9 mouse cellular contexts compared by ENCODE assay signal in genomic region chr9:104315499-104315898, GRCm38 (mm10). TPM values are rescaled to one million over a fixed set of nuclear protein-coding genes. Genes with fewer than 3 reads are reported as not detected.
DNase-seq lines count a peak whose midpoint lies in the region; ATAC-seq and TF ChIP-seq lines count a peak whose summit lies in the region.
"Had no signal": no experiment of that assay in that cellular context is flagged by ENCODE, and none has a peak within 500 bp of the region (broad histone marks: within the 10 kb centered on the region; RNA-seq: fewer than 3 reads in every experiment).

No protein-coding gene starts in this region.

- no peak for ATAC-seq in hindbrain, embryonic 14.5 days (ENCODE audit: low FRiP score)
- ATAC-seq in stomach, embryonic 14.5 days (ENCODE audit: insufficient number of reproducible peaks, insufficient read depth, low FRiP score, low read depth) = 0 out of 2 replicates have a peak, but pooled peaks have one; percentile 37

- TF ChIP-seq RAD21 in MEL (IDR thresholded peaks at IDR 0.05; ENCODE audit: low read depth, low read length) = peak; percentile 28

- no peak overlapping the region for H3K27ac ChIP-seq in MEL (ENCODE audit: control insufficient read depth, low read depth, low read length)
- no peak overlapping the region for H3K27ac ChIP-seq in hindbrain, embryonic 14.5 days
- H3K27ac ChIP-seq in stomach, embryonic 14.5 days (ENCODE audit: low read length) = no peak overlapping the region
- H3K27ac ChIP-seq: liver, embryonic 15.5 days had no signal

- no peaks in the 10 kb centered on the region for H3K4me1 ChIP-seq in MEL (ENCODE audit: control insufficient read depth in 1 of 2, insufficient read depth in 2 of 2, low read length in 2 of 2)
- no peaks in the 10 kb centered on the region for H3K4me1 ChIP-seq in hindbrain, embryonic 14.5 days (replicated peaks; ENCODE audit: control insufficient read depth, insufficient read depth, low read length)
- no peaks in the 10 kb centered on the region for H3K4me1 ChIP-seq in stomach, embryonic 14.5 days (ENCODE audit: control insufficient read depth, insufficient read depth, low read length)
- H3K4me1 ChIP-seq: liver, embryonic 15.5 days had no signal

- H3K79me2 ChIP-seq in MEL (ENCODE audit: control insufficient read depth, insufficient read depth, low read length, poor library complexity) = no peaks in the 10 kb centered on the region

- 7% methylated on average over 10 of the region's 10 CpGs for WGBS in hindbrain, embryonic 14.5 days
- WGBS in stomach, embryonic 14.5 days = 8% methylated on average over 10 of the region's 10 CpGs

- no peaks in the 10 kb centered on the region; a peak in 1 of 4 replicates for H3K27me3 ChIP-seq in MEL (ENCODE audit: control insufficient read depth in 1 of 2, insufficient read depth in 2 of 2, low read length in 2 of 2)
- no peaks in the 10 kb centered on the region for H3K27me3 ChIP-seq in hindbrain, embryonic 14.5 days (ENCODE audit: control insufficient read depth, insufficient read depth, low read length)
- no peaks in the 10 kb centered on the region for H3K27me3 ChIP-seq in stomach, embryonic 14.5 days (ENCODE audit: control insufficient read depth, insufficient read depth, low read length)
- H3K27me3 ChIP-seq: liver, embryonic 15.5 days had no signal

- no peaks in the 10 kb centered on the region for H3K36me3 ChIP-seq in MEL (ENCODE audit: control insufficient read depth in 1 of 2, insufficient read depth in 2 of 2, low read length in 2 of 2)
- no peaks in the 10 kb centered on the region for H3K36me3 ChIP-seq in hindbrain, embryonic 14.5 days (replicated peaks; ENCODE audit: control insufficient read depth, insufficient read depth)
- H3K36me3 ChIP-seq in stomach, embryonic 14.5 days (ENCODE audit: control insufficient read depth, insufficient read depth, low read length) = no peaks in the 10 kb centered on the region
- H3K36me3 ChIP-seq: liver, embryonic 15.5 days had no signal

- TF ChIP-seq POLR2A in MEL (IDR thresholded peaks at IDR 0.05; ENCODE audit: control insufficient read depth in 1 of 2, insufficient read depth in 1 of 2, low read depth in 1 of 2, low read length in 2 of 2, poor library complexity in 1 of 2) = no peak

- H3K9me3 ChIP-seq in MEL (replicated peaks; ENCODE audit: insufficient read depth, low read length) = no peaks in the 10 kb centered on the region
- no peaks in the 10 kb centered on the region for H3K9me3 ChIP-seq in hindbrain, embryonic 14.5 days (ENCODE audit: control insufficient read depth, low read length)
- no peaks in the 10 kb centered on the region for H3K9me3 ChIP-seq in stomach, embryonic 14.5 days (ENCODE audit: control insufficient read depth, low read depth, low read length)
- H3K9me3 ChIP-seq: liver, embryonic 15.5 days had no signal

- H3K4me2 ChIP-seq in hindbrain, embryonic 14.5 days (replicated peaks) = no peak overlapping the region
- H3K4me2 ChIP-seq in stomach, embryonic 14.5 days (replicated peaks; ENCODE audit: low read depth, low read length) = no peak overlapping the region
- H3K4me2 ChIP-seq: liver, embryonic 15.5 days had no signal

- no peak overlapping the region for H3K9ac ChIP-seq in MEL (ENCODE audit: control insufficient read depth, low read depth, low read length, poor library complexity, severe bottlenecking)
- no peak overlapping the region for H3K9ac ChIP-seq in hindbrain, embryonic 14.5 days
- no peak overlapping the region for H3K9ac ChIP-seq in stomach, embryonic 14.5 days (replicated peaks; ENCODE audit: low read depth, low read length)
- H3K9ac ChIP-seq: liver, embryonic 15.5 days had no signal

- peak in 2 of 3 experiments; percentile 15 to 38; a peak in 3 of 6 replicates for TF ChIP-seq CTCF in MEL (IDR thresholded peaks at IDR 0.05 in 2 of 3, conservative IDR thresholded peaks at IDR 0.05 in 1 of 3; ENCODE audit: control insufficient read depth in 1 of 3, insufficient read depth in 1 of 3, low read depth in 2 of 3, low read length in 3 of 3, poor library complexity in 1 of 3, severe bottlenecking in 1 of 3)

- intact Hi-C loops in heart, postnatal 10 days (cut with DNase I) = loop anchor here (2.0 kb wide), 1 partner anchor 57 kb away; no protein-coding TSS in a partner anchor

- H3K4me3 ChIP-seq in MEL (ENCODE audit: control insufficient read depth in 1 of 2, insufficient read depth in 1 of 2, low read depth in 2 of 2, low read length in 2 of 2) = no peak overlapping the region
- no peak overlapping the region for H3K4me3 ChIP-seq in hindbrain, embryonic 14.5 days (replicated peaks; ENCODE audit: low read length)
- H3K4me3 ChIP-seq in stomach, embryonic 14.5 days (ENCODE audit: low read depth, low read length) = no peak overlapping the region
- H3K4me3 ChIP-seq: liver, embryonic 15.5 days had no signal

- TF ChIP-seq EP300 in MEL (IDR thresholded peaks at IDR 0.05; ENCODE audit: low read depth in 1 of 2, low read length in 2 of 2) = no peak

- peak; percentile 13 to 41 for DNase-seq in heart, postnatal 10 days
- DNase-seq in heart, adult 9 months (ENCODE audit: low spot score in 2 of 2) = no peak
- DNase-seq in MEL (ENCODE audit: low read depth, low spot score) = no peak
- DNase-seq in cerebellum, postnatal 14 days = peak; percentile 63 to 71
- peak; percentile 82 for DNase-seq in hindbrain, embryonic 14.5 days (ENCODE audit: low spot score)
- DNase-seq in left cerebral cortex, adult 11 months (ENCODE audit: low spot score) = peak; percentile 9
- DNase-seq in mesoderm, embryonic 11.5 days (ENCODE audit: low read depth, low spot score) = peak; percentile 61

TF ChIP-seq in MEL, 35 proteins besides CTCF, POLR2A, EP300 and RAD21:
- TF ChIP-seq MYB (IDR thresholded peaks at IDR 0.05; ENCODE audit: low read depth, low read length) = no peak
- peak; percentile 50 for TF ChIP-seq SMC3 (IDR thresholded peaks at IDR 0.05; ENCODE audit: low read depth, low read length)

RNA-seq across cellular contexts. Expression of gene Acpp, which starts 22.0 kb away (rescaled TPM):
- under 1 TPM; 0.14 to 0.17 TPM for total RNA-seq in heart, postnatal 10 days (2021)
- not detected in 2 replicates for total RNA-seq in MEL (2012; rRNA removed)
- under 1 TPM in 1 of 2 experiments, not detected in 1; 0.03 TPM for polyA plus RNA-seq in MEL (2012; ENCODE audit: insufficient read depth in 1 of 2, insufficient read length in 2 of 2, low read depth in 1 of 2, low replicate concordance in 2 of 2, missing spikeins in 1 of 2)
- 0.23 and 0.39 TPM in 2 replicates for polyA plus RNA-seq in hindbrain, embryonic 14.5 days (2014; fragmentation: Nextera tagmentation; extraction: Ambion mirVana)
- 0.75 and 0.97 TPM in 2 replicates for polyA plus RNA-seq in stomach, embryonic 14.5 days (2014; fragmentation: Nextera tagmentation; extraction: Ambion mirVana)

RNA-seq across cellular contexts. Expression of gene Dnajc13, which starts 52.8 kb away (rescaled TPM):
- total RNA-seq in heart, postnatal 10 days (2021) = 10 to 100 TPM; 35.1 to 41.9 TPM
- total RNA-seq in MEL (2012; rRNA removed) = 24.1 and 26.4 TPM in 2 replicates
- polyA plus RNA-seq in MEL (2012; ENCODE audit: insufficient read depth in 1 of 2, insufficient read length in 2 of 2, low read depth in 1 of 2, low replicate concordance in 2 of 2, missing spikeins in 1 of 2) = 10 to 100 TPM; 31.1 to 59.0 TPM
- 25.3 and 25.5 TPM in 2 replicates for polyA plus RNA-seq in hindbrain, embryonic 14.5 days (2014; fragmentation: Nextera tagmentation; extraction: Ambion mirVana)
- 26.1 and 37.7 TPM in 2 replicates for polyA plus RNA-seq in stomach, embryonic 14.5 days (2014; fragmentation: Nextera tagmentation; extraction: Ambion mirVana)

Comparison
In these comparisons a context has a peak if more than half of its experiments do, and no peak if none do; other contexts are left out.
1. DNase-seq: peak in heart, postnatal 10 days (2 of 2), cerebellum, postnatal 14 days (2 of 2), hindbrain, embryonic 14.5 days (single experiment), left cerebral cortex, adult 11 months (single experiment) and mesoderm, embryonic 11.5 days (single experiment); none in heart, adult 9 months (0 of 2) and MEL (single experiment).